Mouse (Mus musculus): ENCODE results near the gene Cbarp. TPM values are rescaled to one million over a fixed set of nuclear protein-coding genes. Genes with fewer than 3 reads are reported as not detected.

The Cbarp gene
- total RNA-seq, 2 experiments from 2014 or later: 437 to 473 TPM

Other genes with a start within 250 kb of the Cbarp start
- gene Cfd, start 250.0 kb downstream of the Cbarp start, total RNA-seq (2021): not detected
- gene Med16, start 231.9 kb downstream of the Cbarp start, total RNA-seq (2021): 10 to 100 TPM; 55.0 to 66.5 TPM
- gene Gm26602, start 230.0 kb downstream of the Cbarp start, total RNA-seq (2021): not detected
- 1 to 10 TPM; 5.7 to 7.6 TPM for gene Kiss1r, start 223.9 kb downstream of the Cbarp start, total RNA-seq (2021)
- 100 to 1,000 TPM; 438 to 440 TPM for gene R3hdm4, start 219.6 kb downstream of the Cbarp start, total RNA-seq (2021)
- 1 to 10 TPM; 5.4 to 7.0 TPM for gene Arid3a, start 213.8 kb downstream of the Cbarp start, total RNA-seq (2021)
- 10 to 100 TPM; 45.3 to 46.5 TPM for gene Wdr18, start 180.7 kb downstream of the Cbarp start, total RNA-seq (2021)
- gene Grin3b, start 170.1 kb downstream of the Cbarp start, total RNA-seq (2021): under 1 TPM; 0.21 to 0.40 TPM
- 100 to 1,000 TPM; 140 to 152 TPM for gene Tmem259, start 156.5 kb downstream of the Cbarp start, total RNA-seq (2021)
- 10 to 100 TPM in 1 of 2 experiments, 1 to 10 TPM in 1; 9.5 to 11.9 TPM for gene Cnn2, start 152.3 kb downstream of the Cbarp start, total RNA-seq (2021)
- 10 to 100 TPM; 10.9 TPM for gene Abca7, start 144.3 kb downstream of the Cbarp start, total RNA-seq (2021)
- gene Arhgap45, start 124.2 kb downstream of the Cbarp start, total RNA-seq (2021): 1 to 10 TPM; 3.3 to 4.0 TPM
- gene Polr2e, start 101.0 kb downstream of the Cbarp start, total RNA-seq (2021): 10 to 100 TPM; 66.9 to 68.9 TPM
- gene Gpx4, start 93.7 kb downstream of the Cbarp start, total RNA-seq (2021): 100 to 1,000 TPM; 462 to 482 TPM
- 10 to 100 TPM; 19.2 to 19.3 TPM for gene Sbno2, start 35.3 kb downstream of the Cbarp start, total RNA-seq (2021)
- 10 to 100 TPM; 86.2 to 90.8 TPM for gene Stk11, start 25.0 kb downstream of the Cbarp start, total RNA-seq (2021)
- gene Atp5d, start 2.2 kb downstream of the Cbarp start, total RNA-seq (2021): 100 to 1,000 TPM; 403 to 424 TPM
- gene Midn, start 7.4 kb upstream of the Cbarp start, total RNA-seq (2021): 10 to 100 TPM; 94.0 to 96.3 TPM
- gene Cirbp, start 25.1 kb upstream of the Cbarp start, total RNA-seq (2021): 100 to 1,000 TPM in 1 of 2 experiments, 10 to 100 TPM in 1; 95.6 to 111 TPM
- 1 to 10 TPM; 5.7 to 6.2 TPM for gene 1600002K03Rik, start 32.1 kb upstream of the Cbarp start, total RNA-seq (2021)
- gene Efna2, start 38.6 kb upstream of the Cbarp start, total RNA-seq (2021): 10 to 100 TPM; 13.9 to 14.3 TPM
- gene Mum1, start 85.6 kb upstream of the Cbarp start, total RNA-seq (2021): 10 to 100 TPM; 39.4 to 41.5 TPM
- gene Ndufs7, start 108.3 kb upstream of the Cbarp start, total RNA-seq (2021): 100 to 1,000 TPM; 171 to 187 TPM
- gene Gamt, start 120.2 kb upstream of the Cbarp start, total RNA-seq (2021): 10 to 100 TPM; 20.7 to 29.7 TPM
- gene Dazap1, start 120.7 kb upstream of the Cbarp start, total RNA-seq (2021): 10 to 100 TPM; 84.3 to 84.9 TPM
- gene Rps15, start 151.6 kb upstream of the Cbarp start, total RNA-seq (2021): 100 to 1,000 TPM; 743 to 795 TPM
- gene Apc2, start 155.1 kb upstream of the Cbarp start, total RNA-seq (2021): 100 to 1,000 TPM; 131 to 139 TPM
- gene 2310011J03Rik, start 179.7 kb upstream of the Cbarp start, total RNA-seq (2021): 10 to 100 TPM; 21.2 to 25.5 TPM
- gene Pcsk4, start 188.7 kb upstream of the Cbarp start, total RNA-seq (2021): 1 to 10 TPM; 4.9 to 5.7 TPM
- 10 to 100 TPM in 1 of 2 experiments, 1 to 10 TPM in 1; 8.6 to 10.1 TPM for gene Reep6, start 189.1 kb upstream of the Cbarp start, total RNA-seq (2021)
- 1 to 10 TPM; 2.0 to 4.2 TPM for gene Adamtsl5, start 207.6 kb upstream of the Cbarp start, total RNA-seq (2021)
- gene Plk5, start 215.6 kb upstream of the Cbarp start, total RNA-seq (2021): 10 to 100 TPM in 1 of 2 experiments, 1 to 10 TPM in 1; 7.6 to 10.6 TPM
- gene Mex3d, start 246.8 kb upstream of the Cbarp start, total RNA-seq (2021): 10 to 100 TPM; 19.9 to 24.1 TPM